Mouse (Mus musculus) forebrain, embryonic 16.5 days (tissue): ENCODE results near the gene Htr1d. TPM values are rescaled to one million over a fixed set of nuclear protein-coding genes. Genes with fewer than 3 reads are reported as not detected.
A peak's percentile ranks its signal among the peaks of the same experiment; 100 is the strongest.

Experiments
- ATAC-seq: fragments of 200-750 bp; cut with Nextera tagmentation; 2 replicates; pipeline ENCODE4 v1.8.0; 2017; ENCODE audit warnings: mild to moderate bottlenecking, moderate library complexity
- H3K27ac ChIP-seq: fragments of 300-500 bp; sonication (generic); 2 replicates; pipeline ENCODE4 v1.5.1; 2014; ENCODE audit warnings: low read length, control low read depth
- H3K27me3 ChIP-seq: fragments of 300-500 bp; sonication (generic); replicated peaks from 2 replicates; pipeline ENCODE4 v1.6.1; 2014; ENCODE audit warnings: low read length; ENCODE audit not compliant: control insufficient read depth, insufficient read depth
- H3K36me3 ChIP-seq: fragments of 300-500 bp; sonication (generic); 2 replicates; pipeline ENCODE4 v1.6.1; 2014; ENCODE audit not compliant: control insufficient read depth, insufficient read depth
- H3K4me1 ChIP-seq: fragments of 300-500 bp; sonication (generic); replicated peaks from 2 replicates; pipeline ENCODE4 v1.6.1; 2014; ENCODE audit warnings: low read length; ENCODE audit not compliant: control insufficient read depth, insufficient read depth
- H3K4me2 ChIP-seq: fragments of 300-500 bp; sonication (generic); 2 replicates; pipeline ENCODE4 v1.6.1; 2014; ENCODE audit warnings: mild to moderate bottlenecking, low read length, control low read depth
- H3K4me3 ChIP-seq: fragments of 300-500 bp; sonication (generic); replicated peaks from 2 replicates; pipeline ENCODE4 v1.5.1; 2014; ENCODE audit warnings: mild to moderate bottlenecking, low read length, control low read depth
- H3K9ac ChIP-seq: fragments of 300-500 bp; sonication (generic); replicated peaks from 2 replicates; pipeline ENCODE4 v1.6.1; 2014; ENCODE audit warnings: low read depth, low read length, control low read depth
- H3K9me3 ChIP-seq: fragments of 300-500 bp; sonication (generic); 2 replicates; pipeline ENCODE4 v1.6.1; 2016; ENCODE audit warnings: low read length; ENCODE audit not compliant: control insufficient read depth
- WGBS: fragments of 180-500 bp; shearing (Covaris S2); extraction: QIAGEN DNeasy Blood & Tissue Kit; methylation state at CpG from one replicate; pipeline ENCODE4 v1.1.7; 2014; 5-methylcytosine and 5-hydroxymethylcytosine counted together
- polyA plus RNA-seq: library from polyadenylated mRNA; unstranded; fragments of >200 nt; fragmentation: Nextera tagmentation; extraction: Ambion mirVana; gene quantifications from 2 replicates; pipeline ENCODE4 v1.2.1, GENCODE M21; 2015

Htr1d gene
- polyA plus RNA-seq, 1 experiment from 2014 or later, result 1.2 TPM

- Histone ChIP-seq H3K27ac (peak overlapping the region; percentile 94), H3K4me1 (peaks cover 24% of the 10 kb centered on the region), H3K4me3 (peak overlapping the region; percentile 91), H3K36me3 (no peaks in the 10 kb centered on the region), H3K27me3 (no peaks in the 10 kb centered on the region), H3K9ac (peak overlapping the region; percentile 85), H3K9me3 (no peaks in the 10 kb centered on the region), H3K4me2 (peak overlapping the region; percentile 74)
- WGBS, result under 1% methylated on average over 49 of the region's 58 CpGs
- ATAC-seq, result peak; percentile 21
These were observed 47.2 kb downstream of the Htr1d start for GRCm38 (mm10) chr4:136470347-136471071.

GRCm38 (mm10) chr4:136476692-136477091 lies 53.4 kb downstream of the Htr1d start:
- Histone ChIP-seq H3K27ac (no peak overlapping the region), H3K4me2 (no peak overlapping the region), H3K4me3 (no peak overlapping the region), H3K4me1 (peaks cover 8% of the 10 kb centered on the region; the same call in 1 of the 2 replicates), H3K27me3 (no peaks in the 10 kb centered on the region), H3K36me3 (no peaks in the 10 kb centered on the region), H3K9me3 (no peaks in the 10 kb centered on the region), H3K9ac (no peak overlapping the region)
- no peak for ATAC-seq
- WGBS, result 94% methylated on average over 1 of the region's 1 CpGs

GRCm38 (mm10) chr4:136486549-136486948 lies 63.2 kb downstream of the Htr1d start:
- Histone ChIP-seq H3K4me2 (no peak overlapping the region), H3K4me3 (no peak overlapping the region), H3K9ac (no peak overlapping the region), H3K4me1 (no peaks in the 10 kb centered on the region), H3K27me3 (no peaks in the 10 kb centered on the region), H3K9me3 (no peaks in the 10 kb centered on the region), H3K27ac (no peak overlapping the region), H3K36me3 (no peaks in the 10 kb centered on the region)
- WGBS, result 94% methylated on average over 2 of the region's 2 CpGs
- no peak for ATAC-seq

Other genes starting within 250 kb of the Htr1d start
- gene Asap3, start 217.2 kb upstream of the Htr1d start, polyA plus RNA-seq, result 3.7 and 4.1 TPM in 2 replicates
- 0.44 and 1.2 TPM in 2 replicates for gene Tcea3, start 175.8 kb upstream of the Htr1d start, polyA plus RNA-seq
- gene Zfp46, start 138.8 kb upstream of the Htr1d start, polyA plus RNA-seq, result 50.1 and 54.7 TPM in 2 replicates
- gene Hnrnpr, start 112.6 kb upstream of the Htr1d start, polyA plus RNA-seq, result 249 and 266 TPM in 2 replicates
- 0.15 TPM in 1 of 2 replicates, not detected in the other for gene 6030445D17Rik, start 38.7 kb downstream of the Htr1d start, polyA plus RNA-seq
- gene Luzp1, start 46.2 kb downstream of the Htr1d start, polyA plus RNA-seq, result 51.5 and 60.3 TPM in 2 replicates
- 82.2 and 87.4 TPM in 2 replicates for gene Kdm1a, start 179.2 kb downstream of the Htr1d start, polyA plus RNA-seq
- gene Tex46, start 186.9 kb downstream of the Htr1d start, polyA plus RNA-seq, result not detected in 2 replicates
- gene Lactbl1, start 199.1 kb downstream of the Htr1d start, polyA plus RNA-seq, result 0.06 TPM in 1 of 2 replicates, not detected in the other